Mouse (Mus musculus) erythroblast, embryonic 14.5 days (primary cell): ENCODE results near the gene Cpn1.

Source experiments
- GATA1 ChIP-seq: IDR thresholded peaks from 2 replicates; pipeline ENCODE4 v1.6.1; 2012; ENCODE audit warnings: low read length, inconsistent platforms, mixed read lengths
- TAL1 ChIP-seq: IDR thresholded peaks from 3 replicates; pipeline ENCODE4 v1.6.1; 2012; ENCODE audit warnings: low read length, inconsistent platforms, mixed read lengths

DNA sequence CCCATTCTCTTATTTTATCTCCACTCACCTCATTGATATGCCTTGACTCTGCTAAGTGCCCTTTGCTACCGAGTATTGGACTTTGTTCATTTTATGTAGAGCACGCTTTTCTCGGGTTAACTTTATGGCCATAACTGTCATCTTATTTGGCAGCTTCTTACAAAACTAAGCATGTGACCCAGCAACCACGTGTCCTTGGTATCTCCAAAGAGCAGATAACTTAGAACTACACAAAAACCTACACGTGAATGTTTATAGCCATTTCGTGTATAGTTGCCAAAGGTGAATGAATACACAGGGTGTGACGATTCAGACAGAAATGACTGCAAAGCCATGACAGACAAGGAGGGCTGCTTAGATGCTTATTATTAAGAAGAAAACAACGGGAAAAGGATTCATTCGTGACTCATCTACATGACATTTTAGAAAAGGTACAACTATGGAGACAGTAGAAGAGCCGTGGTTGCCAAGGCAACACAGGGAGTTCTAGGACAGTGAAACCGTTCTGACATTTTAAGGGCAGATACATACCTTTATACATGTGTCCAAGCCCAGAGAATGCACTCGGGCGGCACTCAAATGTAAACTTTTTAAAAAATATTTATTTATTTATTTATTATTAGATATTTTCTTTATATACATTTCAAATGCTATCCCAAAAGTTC is 38.7 kb upstream of the Cpn1 start:
- TF ChIP-seq TAL1: no peak
- no peak for TF ChIP-seq GATA1
